Mouse (Mus musculus): Measurements from ENCODE around the gene Hdgf.
A peak's percentile ranks its signal among the peaks of the same experiment; 100 is the strongest.
"Not testable (repeated sequence)": the region's sequence is repeated elsewhere in the genome, so short reads cannot be mapped to it uniquely, and the experiment has no call there.

Gene Hdgf

GRCm38 (mm10) chr3:87905880-87906485, at the start of gene Hdgf:
Hdgf (plus strand) TSS chr3:87906321.
- no peaks in the 10 kb centered on the region for H3K36me3 ChIP-seq (ENCODE audit: control insufficient read depth, insufficient read depth, low read length, poor library complexity, severe bottlenecking)
- H3K27me3 ChIP-seq (ENCODE audit: control insufficient read depth, insufficient read depth, low read length, poor library complexity, severe bottlenecking): no peaks in the 10 kb centered on the region
- peak; percentile 95 for DNase-seq (ENCODE audit: low read depth, low spot score)

DNA sequence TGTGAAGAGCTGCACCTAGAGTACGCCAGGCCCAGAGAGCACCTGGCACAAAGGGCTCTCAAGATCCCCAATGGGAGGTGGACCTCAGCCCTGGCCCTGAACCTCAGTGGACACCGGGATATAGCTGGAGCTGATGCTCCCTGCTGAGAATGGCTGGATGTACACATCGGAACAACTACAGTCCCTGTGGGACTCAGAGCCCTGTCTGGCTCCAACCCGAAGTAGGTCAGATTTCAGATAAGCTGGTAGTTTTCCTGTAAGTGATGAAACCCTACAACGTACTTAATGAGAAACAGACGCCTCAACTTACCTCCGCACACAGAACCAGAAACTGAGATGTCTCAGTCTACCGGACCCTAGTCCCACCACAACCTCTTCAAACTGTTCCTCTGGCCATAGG, 48.5 kb upstream of the Hdgf start:
- no peak for DNase-seq (ENCODE audit: low read depth, low spot score)
- H3K36me3 ChIP-seq (ENCODE audit: control insufficient read depth, insufficient read depth, low read length, poor library complexity, severe bottlenecking): peaks cover 8% of the 10 kb centered on the region
- no peaks in the 10 kb centered on the region for H3K27me3 ChIP-seq (ENCODE audit: control insufficient read depth, insufficient read depth, low read length, poor library complexity, severe bottlenecking)

DNA sequence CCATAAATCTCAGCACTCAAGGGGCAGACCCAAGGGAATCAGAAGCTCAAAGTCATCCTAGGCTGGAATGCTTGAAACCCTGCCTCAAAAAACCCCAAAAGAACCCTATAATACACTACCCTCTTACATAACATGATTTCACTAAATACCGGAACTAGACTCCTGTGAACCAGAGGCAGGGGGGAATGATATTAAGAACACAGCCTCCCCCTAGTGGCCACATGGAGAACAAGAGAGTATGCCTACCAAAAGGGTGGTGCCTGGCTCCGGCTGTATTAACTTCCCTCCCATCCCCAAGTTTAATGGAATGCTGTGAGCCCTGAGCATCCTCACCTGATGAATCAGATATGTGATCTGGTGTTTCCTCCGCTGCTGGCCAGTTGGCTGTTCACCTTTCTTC, 46.3 kb upstream of the Hdgf start:
- DNase-seq (ENCODE audit: low read depth, low spot score): peak; percentile 86
- no peaks in the 10 kb centered on the region for H3K27me3 ChIP-seq (ENCODE audit: control insufficient read depth, insufficient read depth, low read length, poor library complexity, severe bottlenecking)
- H3K36me3 ChIP-seq (ENCODE audit: control insufficient read depth, insufficient read depth, low read length, poor library complexity, severe bottlenecking): peaks cover 8% of the 10 kb centered on the region

- not testable (repeated sequence) for H3K36me3 ChIP-seq (ENCODE audit: control insufficient read depth, insufficient read depth, low read length, poor library complexity, severe bottlenecking); H3K27me3 ChIP-seq (ENCODE audit: control insufficient read depth, insufficient read depth, low read length, poor library complexity, severe bottlenecking); DNase-seq (ENCODE audit: low read depth, low spot score)
These were observed 42.0 kb upstream of the Hdgf start for GRCm38 (mm10) chr3:87864111-87864510.

DNA sequence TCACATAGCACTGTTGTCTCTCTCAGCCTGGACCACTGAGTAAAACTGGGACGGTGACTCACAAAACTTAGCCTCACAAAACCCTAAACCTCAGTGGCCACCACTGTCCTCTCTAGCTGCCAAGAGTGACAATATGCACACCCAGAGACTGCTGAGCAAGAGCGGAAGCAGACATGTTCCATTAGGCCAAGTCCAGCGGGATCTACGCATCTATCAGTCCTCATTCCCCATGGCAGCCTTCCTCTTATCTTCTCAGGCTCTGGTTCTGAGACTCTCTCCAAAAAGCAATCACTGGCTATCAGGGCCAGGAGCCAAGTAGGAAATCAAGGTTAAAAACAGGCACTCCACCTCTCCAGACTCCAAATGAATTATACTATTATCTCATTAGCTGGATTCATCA, 28.4 kb upstream of the Hdgf start:
- Histone ChIP-seq H3K36me3 (ENCODE audit: control insufficient read depth, insufficient read depth, low read length, poor library complexity, severe bottlenecking) (0 out of 2 replicates have a peak, but pooled peaks cover 8% of the 10 kb centered on the region), H3K27me3 (ENCODE audit: control insufficient read depth, insufficient read depth, low read length, poor library complexity, severe bottlenecking) (no peaks in the 10 kb centered on the region)
- DNase-seq (ENCODE audit: low read depth, low spot score): no peak

- no peak for DNase-seq (ENCODE audit: low read depth, low spot score)
- H3K27me3 ChIP-seq (ENCODE audit: control insufficient read depth, insufficient read depth, low read length, poor library complexity, severe bottlenecking): no peaks in the 10 kb centered on the region
- H3K36me3 ChIP-seq (ENCODE audit: control insufficient read depth, insufficient read depth, low read length, poor library complexity, severe bottlenecking): 0 out of 2 replicates have a peak, but pooled peaks cover under 1% of the 10 kb centered on the region
These were observed 21.8 kb upstream of the Hdgf start for GRCm38 (mm10) chr3:87884291-87884690.

GRCm38 (mm10) chr3:87884708-87885251, 21.3 kb upstream of the Hdgf start:
- H3K36me3 ChIP-seq (ENCODE audit: control insufficient read depth, insufficient read depth, low read length, poor library complexity, severe bottlenecking): no peaks in the 10 kb centered on the region
- peak; percentile 30 for DNase-seq (ENCODE audit: low read depth, low spot score)
- H3K27me3 ChIP-seq (ENCODE audit: control insufficient read depth, insufficient read depth, low read length, poor library complexity, severe bottlenecking): no peaks in the 10 kb centered on the region

DNA sequence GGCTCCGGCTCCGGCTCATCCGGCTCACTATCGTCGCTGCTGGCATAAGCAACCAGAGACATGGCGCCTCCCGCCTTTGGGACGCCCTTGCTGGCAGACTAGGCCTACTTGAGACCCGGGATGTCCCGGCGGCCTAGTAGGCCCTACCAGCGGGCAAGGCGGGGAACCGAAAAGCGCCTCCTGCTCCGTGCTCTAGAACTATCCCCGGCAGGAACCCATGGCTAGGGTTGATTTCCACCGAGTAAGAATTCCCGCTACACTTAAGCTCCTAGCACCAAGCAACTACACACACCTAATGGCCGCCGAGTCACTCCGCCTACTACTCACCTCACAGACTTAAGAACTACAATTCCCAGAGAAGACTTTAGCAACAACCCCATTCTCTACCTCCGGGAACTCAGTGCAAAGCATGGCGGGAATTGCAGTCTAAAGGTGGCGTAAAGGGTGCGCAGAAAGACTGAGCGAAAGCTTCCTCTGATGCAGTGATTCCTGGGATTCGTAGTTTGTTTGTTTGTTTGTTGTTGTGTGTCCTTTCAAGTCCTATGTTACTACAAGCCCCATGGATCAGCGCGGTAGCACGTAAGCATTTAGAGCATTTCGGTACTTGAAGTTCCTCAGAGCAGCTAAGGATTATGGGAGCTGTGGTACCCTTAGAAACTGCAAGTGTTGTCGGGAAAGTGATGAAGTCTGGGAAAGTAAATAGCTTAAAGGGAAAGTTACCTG, 20.7 kb upstream of the Hdgf start, which contains the start of gene Prcc:
Gene Prcc (minus strand): TSS at position 328 of the 723 bp plus-strand sequence.
- no peaks in the 10 kb centered on the region for H3K27me3 ChIP-seq (ENCODE audit: control insufficient read depth, insufficient read depth, low read length, poor library complexity, severe bottlenecking)
- H3K36me3 ChIP-seq (ENCODE audit: control insufficient read depth, insufficient read depth, low read length, poor library complexity, severe bottlenecking): no peaks in the 10 kb centered on the region
- DNase-seq (ENCODE audit: low read depth, low spot score): peak; percentile 99

GRCm38 (mm10) chr3:87886004-87886365, 20.1 kb upstream of the Hdgf start:
- no peak for DNase-seq (ENCODE audit: low read depth, low spot score)
- H3K27me3 ChIP-seq (ENCODE audit: control insufficient read depth, insufficient read depth, low read length, poor library complexity, severe bottlenecking): no peaks in the 10 kb centered on the region
- no peaks in the 10 kb centered on the region for H3K36me3 ChIP-seq (ENCODE audit: control insufficient read depth, insufficient read depth, low read length, poor library complexity, severe bottlenecking)

- peak; percentile 19 for DNase-seq (ENCODE audit: low read depth, low spot score)
- no peaks in the 10 kb centered on the region for H3K27me3 ChIP-seq (ENCODE audit: control insufficient read depth, insufficient read depth, low read length, poor library complexity, severe bottlenecking)
- no peaks in the 10 kb centered on the region for H3K36me3 ChIP-seq (ENCODE audit: control insufficient read depth, insufficient read depth, low read length, poor library complexity, severe bottlenecking)
These were observed 19.7 kb upstream of the Hdgf start for GRCm38 (mm10) chr3:87886416-87886815.

GRCm38 (mm10) chr3:87887400-87887799, 18.7 kb upstream of the Hdgf start:
- H3K27me3 ChIP-seq (ENCODE audit: control insufficient read depth, insufficient read depth, low read length, poor library complexity, severe bottlenecking); H3K36me3 ChIP-seq (ENCODE audit: control insufficient read depth, insufficient read depth, low read length, poor library complexity, severe bottlenecking); DNase-seq (ENCODE audit: low read depth, low spot score): not testable (repeated sequence)

DNA sequence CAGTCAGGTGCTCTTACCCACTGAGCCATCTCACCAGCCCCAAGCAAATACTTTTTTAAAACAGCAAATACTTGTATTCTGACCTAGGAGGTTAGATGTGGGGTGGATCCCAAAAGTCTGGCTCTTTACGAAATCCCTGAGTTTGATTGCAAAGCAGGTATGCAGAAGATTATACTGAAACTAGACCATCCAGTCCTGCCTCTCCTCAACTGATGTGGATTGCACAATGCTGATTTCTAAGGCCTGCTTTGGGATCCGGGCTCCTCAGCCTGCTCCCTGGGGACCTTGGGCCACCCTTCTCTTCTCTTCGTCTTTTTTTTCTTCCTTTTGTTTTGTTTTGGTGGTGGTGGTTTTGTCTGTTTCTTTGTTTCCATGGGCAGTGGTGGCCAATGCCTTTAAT, 14.6 kb upstream of the Hdgf start:
- H3K27me3 ChIP-seq (ENCODE audit: control insufficient read depth, insufficient read depth, low read length, poor library complexity, severe bottlenecking): no peaks in the 10 kb centered on the region
- no peak for DNase-seq (ENCODE audit: low read depth, low spot score)

DNA sequence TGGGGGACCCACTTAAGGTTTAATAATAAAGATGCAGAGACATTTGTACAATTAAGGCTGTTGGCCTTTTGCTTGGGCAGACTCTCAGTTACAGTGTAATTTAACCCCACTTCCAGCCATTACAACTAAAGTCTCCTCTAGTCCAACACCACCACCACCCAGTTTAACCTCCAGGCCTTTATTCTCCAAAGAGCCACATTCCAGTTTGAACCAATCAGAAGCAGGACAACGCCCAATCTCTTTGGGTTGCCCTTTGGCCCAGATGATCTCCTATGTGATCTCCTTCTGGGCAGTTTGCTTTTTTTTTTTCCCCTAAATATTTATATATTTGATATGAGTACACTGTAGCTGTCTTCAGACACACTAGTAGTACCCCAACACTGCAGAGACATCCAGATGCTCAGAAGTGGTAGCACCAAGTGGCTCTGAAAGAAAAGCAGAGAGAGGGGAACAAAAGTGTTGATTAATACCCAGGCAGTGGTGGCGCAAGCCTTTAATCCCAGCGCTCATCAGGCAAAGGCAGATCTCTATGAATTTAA, 12.7 kb upstream of the Hdgf start:
- no peaks in the 10 kb centered on the region for H3K27me3 ChIP-seq (ENCODE audit: control insufficient read depth, insufficient read depth, low read length, poor library complexity, severe bottlenecking)

More for the DNA sequence above, 14.6 kb upstream of the Hdgf start:
- no peaks in the 10 kb centered on the region for H3K36me3 ChIP-seq (ENCODE audit: control insufficient read depth, insufficient read depth, low read length, poor library complexity, severe bottlenecking)

DNA sequence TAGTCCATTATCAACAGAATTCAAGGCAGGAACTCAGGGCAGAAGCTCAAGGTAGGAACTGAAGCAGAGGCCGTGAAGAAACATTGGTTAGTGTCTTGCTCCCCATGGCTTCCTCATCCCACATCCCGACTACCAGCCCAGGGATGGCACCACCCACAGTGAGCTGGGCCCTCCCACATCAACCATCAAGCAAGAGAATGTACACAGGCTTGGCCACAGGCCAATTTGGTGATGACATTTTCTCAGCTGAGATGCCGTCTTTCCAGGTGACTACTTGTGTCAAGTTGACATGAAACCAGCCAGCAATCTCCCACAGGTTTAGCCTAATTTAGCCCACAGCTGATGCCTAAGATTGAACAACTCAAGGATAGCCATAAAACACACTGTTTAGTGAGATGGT, 6.9 kb upstream of the Hdgf start:
- Histone ChIP-seq H3K36me3 (ENCODE audit: control insufficient read depth, insufficient read depth, low read length, poor library complexity, severe bottlenecking) (no peaks in the 10 kb centered on the region), H3K27me3 (ENCODE audit: control insufficient read depth, insufficient read depth, low read length, poor library complexity, severe bottlenecking) (no peaks in the 10 kb centered on the region)
- no peak for DNase-seq (ENCODE audit: low read depth, low spot score)

More for the DNA sequence above, 12.7 kb upstream of the Hdgf start:
- DNase-seq (ENCODE audit: low read depth, low spot score): no peak
- H3K36me3 ChIP-seq (ENCODE audit: control insufficient read depth, insufficient read depth, low read length, poor library complexity, severe bottlenecking): no peaks in the 10 kb centered on the region

DNA sequence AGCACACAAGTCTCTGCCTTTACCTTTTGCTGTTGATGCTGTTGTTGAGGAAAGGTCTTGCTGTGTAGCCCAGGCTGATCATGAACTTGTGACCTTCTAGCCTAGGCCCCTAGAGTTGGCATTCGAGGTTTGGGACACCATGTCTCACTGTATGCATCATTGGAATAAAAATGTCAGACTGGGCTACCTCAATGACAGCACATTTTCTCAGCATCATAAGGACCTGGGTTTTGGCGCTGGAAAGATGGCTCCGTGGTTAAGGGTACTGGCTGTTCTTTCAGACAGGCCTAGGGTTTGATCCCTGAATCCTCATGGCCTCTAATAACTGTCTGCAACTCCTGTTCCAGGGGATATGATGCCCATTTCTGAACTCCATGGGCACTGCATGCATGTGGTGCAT, 6.3 kb upstream of the Hdgf start:
- DNase-seq (ENCODE audit: low read depth, low spot score): no peak
- Histone ChIP-seq H3K36me3 (ENCODE audit: control insufficient read depth, insufficient read depth, low read length, poor library complexity, severe bottlenecking) (no peaks in the 10 kb centered on the region), H3K27me3 (ENCODE audit: control insufficient read depth, insufficient read depth, low read length, poor library complexity, severe bottlenecking) (no peaks in the 10 kb centered on the region)

Measured in splenic B cell, adult 2 months (primary cell).